Mouse (Mus musculus) forebrain, embryonic 14.5 days (tissue): Measurements from ENCODE around the gene Phkb. TPM values are rescaled to one million over a fixed set of nuclear protein-coding genes. Genes with fewer than 3 reads are reported as not detected.

Source experiments
- ATAC-seq: fragments of 200-750 bp; cut with Nextera tagmentation; 2 replicates; pipeline ENCODE4 v1.8.0; 2017; ENCODE audit warnings: mild to moderate bottlenecking, moderate library complexity
- DNase-seq: peaks from one replicate; pipeline ENCODE4 v3.0.0-alpha.2; 2015; ENCODE audit warnings: low spot score
- H3K27ac ChIP-seq: fragments of 300-500 bp; sonication (generic); 2 replicates; pipeline ENCODE4 v1.5.1; 2014; ENCODE audit warnings: low read depth, mild to moderate bottlenecking, control low read depth, low read length, moderate library complexity
- H3K27me3 ChIP-seq: fragments of 300-500 bp; sonication (generic); replicated peaks from 2 replicates; pipeline ENCODE4 v1.6.1; 2014; ENCODE audit warnings: low read length, control low read depth, mixed read lengths; ENCODE audit not compliant: control insufficient read depth, insufficient read depth
- H3K36me3 ChIP-seq: fragments of 300-500 bp; sonication (generic); 2 replicates; pipeline ENCODE4 v1.6.1; 2014; ENCODE audit warnings: low read length, control low read depth; ENCODE audit not compliant: control insufficient read depth, insufficient read depth
- H3K4me1 ChIP-seq: fragments of 300-500 bp; sonication (generic); 2 replicates; pipeline ENCODE4 v1.6.1; 2014; ENCODE audit warnings: antibody characterized with exemption, low read length, control low read depth; ENCODE audit not compliant: control insufficient read depth, insufficient read depth
- H3K4me2 ChIP-seq: fragments of 300-500 bp; sonication (generic); 2 replicates; pipeline ENCODE4 v1.6.1; 2014; ENCODE audit warnings: mild to moderate bottlenecking, control low read depth, low read length
- H3K4me3 ChIP-seq: fragments of 300-500 bp; sonication (generic); 2 replicates; pipeline ENCODE4 v1.5.1; 2014; ENCODE audit warnings: low read depth, low read length, control low read depth
- H3K9ac ChIP-seq: fragments of 300-500 bp; sonication (generic); 2 replicates; pipeline ENCODE4 v1.6.1; 2014; ENCODE audit warnings: mild to moderate bottlenecking, low read length, control low read depth, moderate library complexity
- H3K9me3 ChIP-seq: fragments of 300-500 bp; sonication (generic); replicated peaks from 2 replicates; pipeline ENCODE4 v1.6.1; 2016; ENCODE audit warnings: low read length, control low read depth, mixed read lengths; ENCODE audit not compliant: control insufficient read depth
- WGBS: fragments of 180-500 bp; shearing (Covaris S2); extraction: QIAGEN DNeasy Blood & Tissue Kit; methylation state at CpG from one replicate; pipeline ENCODE4 v1.1.7; 2014; 5-methylcytosine and 5-hydroxymethylcytosine counted together
- polyA plus RNA-seq: library from polyadenylated mRNA; unstranded; fragments of >200 nt; fragmentation: Nextera tagmentation; extraction: Ambion mirVana; gene quantifications from 2 replicates; pipeline ENCODE4 v1.2.1, GENCODE M21; 2014

Gene Phkb
- polyA plus RNA-seq, 1 experiment from 2014 or later, result 34.1 TPM

GRCm38 (mm10) chr8:86086791-86087190, 246.0 kb downstream of the Phkb start:
- WGBS, result 75% methylated on average over 2 of the region's 2 CpGs
- Histone ChIP-seq H3K4me3 (no peak overlapping the region), H3K27me3 (no peaks in the 10 kb centered on the region), H3K36me3 (no peaks in the 10 kb centered on the region), H3K27ac (no peak overlapping the region), H3K9ac (no peak overlapping the region), H3K4me2 (no peak overlapping the region), H3K4me1 (0 out of 2 replicates have a peak, but pooled peaks cover 2% of the 10 kb centered on the region), H3K9me3 (no peaks in the 10 kb centered on the region)
- ATAC-seq (no peak), DNase-seq (no peak)

DNA sequence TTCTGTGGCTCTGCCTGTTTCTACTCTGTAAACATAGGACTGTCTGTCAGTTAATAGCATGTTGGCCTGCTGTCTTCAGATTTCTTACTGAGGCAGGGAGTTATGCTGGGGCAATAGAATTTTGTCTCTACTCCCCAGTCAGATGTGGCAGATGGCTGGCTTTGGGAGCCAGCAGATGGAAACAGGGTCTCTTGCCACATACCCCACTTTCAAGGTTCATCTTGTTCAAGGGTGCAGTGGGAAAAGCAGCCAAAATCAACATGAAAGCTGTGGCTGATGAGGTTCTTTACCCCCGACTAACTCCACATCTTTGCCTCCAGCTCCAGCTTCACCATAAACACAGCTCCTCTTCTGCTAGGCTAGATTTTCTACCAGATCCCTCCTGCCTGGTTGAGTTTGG, 246.7 kb downstream of the Phkb start:
- no peak overlapping the region for H3K4me2 ChIP-seq
- no peak for ATAC-seq
- no peak overlapping the region for H3K9ac ChIP-seq
- H3K36me3 ChIP-seq, result no peaks in the 10 kb centered on the region
- DNase-seq, result peak; percentile 6
- 68% methylated on average over 1 of the region's 1 CpGs for WGBS
- no peak overlapping the region for H3K27ac ChIP-seq
- H3K4me3 ChIP-seq, result no peak overlapping the region
- H3K27me3 ChIP-seq, result no peaks in the 10 kb centered on the region
- H3K4me1 ChIP-seq, result 0 out of 2 replicates have a peak, but pooled peaks cover 2% of the 10 kb centered on the region
- H3K9me3 ChIP-seq, result no peaks in the 10 kb centered on the region

GRCm38 (mm10) chr8:86090666-86091065, 249.9 kb downstream of the Phkb start:
- Histone ChIP-seq H3K4me2 (no peak overlapping the region), H3K9ac (no peak overlapping the region), H3K27ac (no peak overlapping the region), H3K4me3 (no peak overlapping the region), H3K27me3 (no peaks in the 10 kb centered on the region), H3K4me1 (no peaks in the 10 kb centered on the region), H3K9me3 (no peaks in the 10 kb centered on the region), H3K36me3 (no peaks in the 10 kb centered on the region)
- 61% methylated on average over 10 of the region's 10 CpGs for WGBS
- DNase-seq, result peak; percentile 57
- peak; percentile 44; the same call in 1 of the 2 replicates for ATAC-seq

Other genes with a start within 250 kb of the Phkb start
- 72.1 and 92.3 TPM in 2 replicates for gene Neto2, start 140.0 kb upstream of the Phkb start, polyA plus RNA-seq
- gene Itfg1, start within 50 bp of the Phkb start, polyA plus RNA-seq, result 173 and 191 TPM in 2 replicates